Mouse (Mus musculus): ENCODE measurements around the gene Ppp1r13b. TPM values are rescaled to one million over a fixed set of nuclear protein-coding genes. Genes with fewer than 3 reads are reported as not detected.

Ppp1r13b gene
- polyA plus RNA-seq, 2 experiments: 2.8 to 2.9 TPM

- H3K27ac ChIP-seq: no peak overlapping the region
- 67% methylated on average over 9 of the region's 9 CpGs for WGBS (ENCODE audit: insufficient replicate concordance)
- no peak overlapping the region for H3K4me3 ChIP-seq (ENCODE audit: insufficient read depth in 1 of 2, low read depth in 2 of 2, low read length in 2 of 2)
Measured at GRCm38 (mm10) chr12:111931411-111932025, 23.6 kb upstream of the Ppp1r13b start.

DNA sequence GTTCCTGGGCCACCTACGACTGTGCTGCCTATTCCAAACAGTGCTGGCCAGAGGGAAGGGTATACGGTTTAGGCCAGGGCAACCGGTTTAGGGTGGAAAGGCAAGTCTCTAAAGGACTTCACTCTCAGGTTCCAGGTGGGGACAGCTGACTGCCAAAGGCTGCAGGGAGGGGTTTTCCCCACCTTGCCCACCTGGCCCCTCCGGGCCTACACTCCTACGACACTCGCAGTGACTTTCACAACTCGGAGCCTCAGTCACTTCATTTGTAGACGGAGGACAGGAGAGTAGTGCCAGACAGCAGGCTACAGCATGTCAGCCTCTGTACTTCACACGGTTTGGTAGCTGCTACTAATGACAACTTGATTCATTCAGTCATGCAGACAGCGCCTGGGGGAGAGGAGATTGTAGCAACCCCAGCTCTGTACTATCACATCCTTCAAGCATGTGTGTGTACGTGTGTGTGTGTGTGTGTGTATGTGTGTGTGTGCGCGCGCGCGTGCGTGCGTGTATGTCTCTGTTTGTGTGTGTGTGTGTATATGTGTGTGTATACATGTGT lies 20.6 kb upstream of the Ppp1r13b start:
- no peak overlapping the region for H3K4me2 ChIP-seq (ENCODE audit: low read depth)
- no peak for ATAC-seq (ENCODE audit: insufficient read depth)

More at GRCm38 (mm10) chr12:111931411-111932025, 23.6 kb upstream of the Ppp1r13b start:
- Histone ChIP-seq H3K36me3 (replicated peaks; ENCODE audit: control insufficient read depth, insufficient read depth, low read depth) (no peaks in the 10 kb centered on the region), H3K9me3 (ENCODE audit: control insufficient read depth, low read length) (no peaks in the 10 kb centered on the region), H3K4me1 (replicated peaks; ENCODE audit: control insufficient read depth in 2 of 2, insufficient read depth in 2 of 2, low read length in 1 of 2) (peaks cover 3 to 13% of the 10 kb centered on the region in 2 experiments; a peak in 2 of 4 replicates), H3K9ac (replicated peaks) (no peak overlapping the region), H3K27me3 (ENCODE audit: control insufficient read depth, insufficient read depth, low read length) (no peaks in the 10 kb centered on the region), H3K4me2 (ENCODE audit: low read depth) (no peak overlapping the region)
- no peak for DNase-seq (ENCODE audit: low read depth in 3 of 3, low spot score in 3 of 3)
- no peak for ATAC-seq (ENCODE audit: insufficient read depth)
- no peak for TF ChIP-seq CTCF (IDR thresholded peaks at IDR 0.05; ENCODE audit: low read depth)
- TF ChIP-seq EP300 (IDR thresholded peaks at IDR 0.05; ENCODE audit: low read depth): no peak

DNA sequence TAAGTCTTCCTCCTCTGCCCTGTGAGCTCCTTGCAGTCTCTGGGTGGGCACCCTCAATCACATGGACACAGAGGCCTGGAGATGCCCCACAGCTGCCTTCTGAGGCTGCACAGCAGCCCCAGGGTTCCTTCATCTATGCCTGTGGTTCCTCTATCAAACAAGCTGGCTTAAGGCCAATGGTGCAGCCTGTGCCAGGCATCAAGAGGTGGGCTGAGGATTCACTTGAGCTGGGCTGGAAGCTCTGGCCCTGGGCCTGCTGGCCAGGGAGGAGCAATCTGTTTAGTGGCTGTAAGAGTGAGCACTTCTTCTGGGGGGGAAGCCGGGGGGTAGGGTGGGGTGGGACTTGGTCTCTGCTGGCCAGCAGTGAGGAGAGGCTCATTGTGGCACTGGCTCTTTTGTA lies 19.4 kb upstream of the Ppp1r13b start:
- H3K4me3 ChIP-seq (ENCODE audit: insufficient read depth in 1 of 2, low read depth in 2 of 2, low read length in 2 of 2): no peak overlapping the region
- no peak overlapping the region for H3K4me2 ChIP-seq (ENCODE audit: low read depth)
- no peaks in the 10 kb centered on the region for H3K9me3 ChIP-seq (ENCODE audit: control insufficient read depth, low read length)
- no peak for ATAC-seq (ENCODE audit: insufficient read depth)
- H3K27me3 ChIP-seq (ENCODE audit: control insufficient read depth, insufficient read depth, low read length): no peaks in the 10 kb centered on the region
- H3K27ac ChIP-seq: no peak overlapping the region
- no peak for TF ChIP-seq CTCF (IDR thresholded peaks at IDR 0.05; ENCODE audit: low read depth)
- no peak for TF ChIP-seq EP300 (IDR thresholded peaks at IDR 0.05; ENCODE audit: low read depth)
- H3K9ac ChIP-seq (replicated peaks): no peak overlapping the region
- peaks cover 6 to 18% of the 10 kb centered on the region in 2 experiments; a peak in 2 of 4 replicates for H3K4me1 ChIP-seq (replicated peaks; ENCODE audit: control insufficient read depth in 2 of 2, insufficient read depth in 2 of 2, low read length in 1 of 2)
- no peak for DNase-seq (ENCODE audit: low read depth in 3 of 3, low spot score in 3 of 3)
- WGBS (ENCODE audit: insufficient replicate concordance): 64% methylated on average over 1 of the region's 1 CpGs
- H3K36me3 ChIP-seq (replicated peaks; ENCODE audit: control insufficient read depth, insufficient read depth, low read depth): no peaks in the 10 kb centered on the region

More for the DNA sequence above, 20.6 kb upstream of the Ppp1r13b start:
- no peaks in the 10 kb centered on the region for H3K27me3 ChIP-seq (ENCODE audit: control insufficient read depth, insufficient read depth, low read length)
- 80% methylated on average over 18 of the region's 18 CpGs for WGBS (ENCODE audit: insufficient replicate concordance)
- H3K4me1 ChIP-seq (replicated peaks; ENCODE audit: control insufficient read depth in 2 of 2, insufficient read depth in 2 of 2, low read length in 1 of 2): peaks cover 3 to 15% of the 10 kb centered on the region in 2 experiments; a peak in 2 of 4 replicates
- no peaks in the 10 kb centered on the region for H3K9me3 ChIP-seq (ENCODE audit: control insufficient read depth, low read length)
- no peak overlapping the region for H3K4me3 ChIP-seq (ENCODE audit: insufficient read depth in 1 of 2, low read depth in 2 of 2, low read length in 2 of 2)
- H3K27ac ChIP-seq: no peak overlapping the region
- DNase-seq (ENCODE audit: low read depth in 3 of 3, low spot score in 3 of 3): no peak
- no peaks in the 10 kb centered on the region for H3K36me3 ChIP-seq (replicated peaks; ENCODE audit: control insufficient read depth, insufficient read depth, low read depth)
- no peak for TF ChIP-seq EP300 (IDR thresholded peaks at IDR 0.05; ENCODE audit: low read depth)
- TF ChIP-seq CTCF (IDR thresholded peaks at IDR 0.05; ENCODE audit: low read depth): no peak
- no peak overlapping the region for H3K9ac ChIP-seq (replicated peaks)

GRCm38 (mm10) chr12:111923117-111923516 lies 15.2 kb upstream of the Ppp1r13b start:
- no peak overlapping the region for H3K4me2 ChIP-seq (ENCODE audit: low read depth)
- ATAC-seq (ENCODE audit: insufficient read depth): peak; percentile 78
- no peaks in the 10 kb centered on the region for H3K27me3 ChIP-seq (ENCODE audit: control insufficient read depth, insufficient read depth, low read length)
- H3K9ac ChIP-seq (replicated peaks): no peak overlapping the region
- no peaks in the 10 kb centered on the region for H3K9me3 ChIP-seq (ENCODE audit: control insufficient read depth, low read length)
- no peak overlapping the region for H3K4me3 ChIP-seq (ENCODE audit: insufficient read depth in 1 of 2, low read depth in 2 of 2, low read length in 2 of 2)
- TF ChIP-seq CTCF (IDR thresholded peaks at IDR 0.05; ENCODE audit: low read depth): no peak
- TF ChIP-seq EP300 (IDR thresholded peaks at IDR 0.05; ENCODE audit: low read depth): peak; percentile 67
- peak overlapping the region; percentile 53 for H3K27ac ChIP-seq
- 39% methylated on average over 6 of the region's 6 CpGs for WGBS (ENCODE audit: insufficient replicate concordance)
- H3K4me1 ChIP-seq (replicated peaks; ENCODE audit: control insufficient read depth in 2 of 2, insufficient read depth in 2 of 2, low read length in 1 of 2): peaks cover 6 to 18% of the 10 kb centered on the region in 2 experiments; a peak in 2 of 4 replicates
- peak in 1 of 3 experiments; percentile 44 for DNase-seq (ENCODE audit: low read depth in 3 of 3, low spot score in 3 of 3)
- no peaks in the 10 kb centered on the region for H3K36me3 ChIP-seq (replicated peaks; ENCODE audit: control insufficient read depth, insufficient read depth, low read depth)

- Histone ChIP-seq H3K4me1 (replicated peaks; ENCODE audit: control insufficient read depth in 2 of 2, insufficient read depth in 2 of 2, low read length in 1 of 2) (peaks cover 6 to 18% of the 10 kb centered on the region in 2 experiments; a peak in 2 of 4 replicates), H3K27ac (no peak overlapping the region), H3K36me3 (replicated peaks; ENCODE audit: control insufficient read depth, insufficient read depth, low read depth) (no peaks in the 10 kb centered on the region), H3K9ac (replicated peaks) (no peak overlapping the region), H3K4me2 (ENCODE audit: low read depth) (no peak overlapping the region), H3K27me3 (ENCODE audit: control insufficient read depth, insufficient read depth, low read length) (no peaks in the 10 kb centered on the region), H3K4me3 (ENCODE audit: insufficient read depth in 1 of 2, low read depth in 2 of 2, low read length in 2 of 2) (no peak overlapping the region), H3K9me3 (ENCODE audit: control insufficient read depth, low read length) (no peaks in the 10 kb centered on the region)
- 16% methylated on average over 9 of the region's 9 CpGs for WGBS (ENCODE audit: insufficient replicate concordance)
- DNase-seq (ENCODE audit: low read depth in 3 of 3, low spot score in 3 of 3) (no peak), ATAC-seq (ENCODE audit: insufficient read depth) (no peak)
- TF ChIP-seq CTCF (IDR thresholded peaks at IDR 0.05; ENCODE audit: low read depth): no peak
- no peak for TF ChIP-seq EP300 (IDR thresholded peaks at IDR 0.05; ENCODE audit: low read depth)
Measured at GRCm38 (mm10) chr12:111920046-111920445, 12.1 kb upstream of the Ppp1r13b start.

Measured in liver, embryonic 14.5 days (tissue).